Mouse (Mus musculus) midbrain, embryonic 12.5 days (tissue): ENCODE results near the gene Sec63. TPM values are rescaled to one million over a fixed set of nuclear protein-coding genes. Genes with fewer than 3 reads are reported as not detected.

Experiments
- ATAC-seq: fragments of 200-750 bp; cut with Nextera tagmentation; 2 replicates; pipeline ENCODE4 v1.8.0; 2017; ENCODE audit warnings: low read depth, moderate TSS enrichment, moderate library complexity; ENCODE audit not compliant: low FRiP score
- H3K27ac ChIP-seq: fragments of 300-500 bp; sonication (generic); replicated peaks from 2 replicates; pipeline ENCODE4 v1.5.1; 2016; ENCODE audit warnings: mild to moderate bottlenecking
- H3K27me3 ChIP-seq: fragments of 300-500 bp; sonication (generic); 2 replicates; pipeline ENCODE4 v1.6.1; 2016; ENCODE audit warnings: mild to moderate bottlenecking
- H3K36me3 ChIP-seq: fragments of 300-500 bp; sonication (generic); 2 replicates; pipeline ENCODE4 v1.6.1; 2016
- H3K4me1 ChIP-seq: fragments of 300-500 bp; sonication (generic); 2 replicates; pipeline ENCODE4 v1.6.1; 2016
- H3K4me2 ChIP-seq: fragments of 300-500 bp; sonication (generic); replicated peaks from 2 replicates; pipeline ENCODE4 v1.6.1; 2016; ENCODE audit warnings: mild to moderate bottlenecking, moderate library complexity
- H3K4me3 ChIP-seq: fragments of 300-500 bp; sonication (generic); 2 replicates; pipeline ENCODE4 v1.5.1; 2016; ENCODE audit warnings: mild to moderate bottlenecking
- H3K9ac ChIP-seq: fragments of 300-500 bp; sonication (generic); replicated peaks from 2 replicates; pipeline ENCODE4 v1.6.1; 2016; ENCODE audit warnings: mild to moderate bottlenecking, moderate library complexity
- H3K9me3 ChIP-seq: fragments of 300-500 bp; sonication (generic); 2 replicates; pipeline ENCODE4 v1.6.1; 2016; ENCODE audit warnings: mild to moderate bottlenecking
- WGBS: fragments of 180-500 bp; shearing (Covaris S2); methylation state at CpG from one replicate; pipeline ENCODE4 v1.1.7; 2016; 5-methylcytosine and 5-hydroxymethylcytosine counted together
- polyA plus RNA-seq: library from polyadenylated mRNA; unstranded; fragments of >200 nt; fragmentation: Nextera tagmentation; extraction: Ambion mirVana; gene quantifications from 2 replicates; pipeline ENCODE4 v1.2.1, GENCODE M21; 2016

The Sec63 gene
- polyA plus RNA-seq, 1 experiment from 2014 or later = 33.2 TPM

DNA sequence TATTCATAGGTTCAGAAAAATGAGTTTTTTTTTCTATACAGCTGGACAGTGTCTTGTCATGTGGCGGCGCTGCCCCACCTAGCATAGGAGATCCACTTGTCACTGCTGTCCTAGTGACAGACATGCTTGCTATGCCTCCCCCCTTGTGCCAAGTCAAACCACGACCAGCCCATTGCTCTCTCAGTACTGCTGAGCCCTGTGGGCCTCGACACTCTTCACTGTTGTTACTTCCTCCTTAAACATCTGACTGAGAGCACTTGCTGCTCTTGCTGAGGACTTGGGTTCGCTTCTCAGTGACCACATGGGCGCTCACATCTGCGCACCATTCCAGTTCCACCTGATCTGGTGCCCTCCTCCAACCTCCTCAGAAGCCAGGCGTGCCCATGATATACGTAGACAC lies 107.1 kb downstream of the Sec63 start:
- WGBS = 87% methylated on average over 9 of the region's 9 CpGs
- Histone ChIP-seq H3K4me3 (no peak overlapping the region), H3K9ac (no peak overlapping the region), H3K4me1 (peaks cover 38% of the 10 kb centered on the region), H3K27ac (no peak overlapping the region), H3K4me2 (no peak overlapping the region), H3K27me3 (no peaks in the 10 kb centered on the region; the same call in 1 of the 2 replicates), H3K9me3 (no peaks in the 10 kb centered on the region), H3K36me3 (no peaks in the 10 kb centered on the region)
- no peak for ATAC-seq

DNA sequence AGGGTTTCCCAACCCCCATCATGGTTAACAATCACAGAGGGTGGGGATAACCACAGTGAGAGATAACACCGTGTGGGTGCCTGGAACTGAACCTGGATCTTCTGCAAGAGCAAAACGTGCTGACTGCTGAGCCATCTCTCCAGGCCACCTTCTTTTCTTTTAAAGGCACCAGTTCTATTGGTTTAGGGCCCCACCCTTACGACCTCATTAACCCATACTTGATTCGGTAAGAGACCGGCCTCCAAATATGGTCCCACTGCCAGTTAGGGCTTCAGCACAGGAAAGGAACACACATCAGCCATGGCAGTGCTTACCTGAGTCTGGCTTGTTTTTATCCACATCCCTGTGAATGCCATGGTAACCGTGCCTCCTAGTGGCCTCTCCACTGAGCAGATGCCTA lies 108.2 kb downstream of the Sec63 start:
- no peaks in the 10 kb centered on the region for H3K27me3 ChIP-seq
- H3K9me3 ChIP-seq = no peaks in the 10 kb centered on the region
- no peak overlapping the region for H3K4me3 ChIP-seq
- peaks cover 28% of the 10 kb centered on the region; the same call in 1 of the 2 replicates for H3K4me1 ChIP-seq
- no peak overlapping the region for H3K27ac ChIP-seq
- no peaks in the 10 kb centered on the region for H3K36me3 ChIP-seq
- no peak overlapping the region for H3K4me2 ChIP-seq
- no peak for ATAC-seq
- H3K9ac ChIP-seq = no peak overlapping the region
- WGBS = 85% methylated on average over 6 of the region's 6 CpGs

DNA sequence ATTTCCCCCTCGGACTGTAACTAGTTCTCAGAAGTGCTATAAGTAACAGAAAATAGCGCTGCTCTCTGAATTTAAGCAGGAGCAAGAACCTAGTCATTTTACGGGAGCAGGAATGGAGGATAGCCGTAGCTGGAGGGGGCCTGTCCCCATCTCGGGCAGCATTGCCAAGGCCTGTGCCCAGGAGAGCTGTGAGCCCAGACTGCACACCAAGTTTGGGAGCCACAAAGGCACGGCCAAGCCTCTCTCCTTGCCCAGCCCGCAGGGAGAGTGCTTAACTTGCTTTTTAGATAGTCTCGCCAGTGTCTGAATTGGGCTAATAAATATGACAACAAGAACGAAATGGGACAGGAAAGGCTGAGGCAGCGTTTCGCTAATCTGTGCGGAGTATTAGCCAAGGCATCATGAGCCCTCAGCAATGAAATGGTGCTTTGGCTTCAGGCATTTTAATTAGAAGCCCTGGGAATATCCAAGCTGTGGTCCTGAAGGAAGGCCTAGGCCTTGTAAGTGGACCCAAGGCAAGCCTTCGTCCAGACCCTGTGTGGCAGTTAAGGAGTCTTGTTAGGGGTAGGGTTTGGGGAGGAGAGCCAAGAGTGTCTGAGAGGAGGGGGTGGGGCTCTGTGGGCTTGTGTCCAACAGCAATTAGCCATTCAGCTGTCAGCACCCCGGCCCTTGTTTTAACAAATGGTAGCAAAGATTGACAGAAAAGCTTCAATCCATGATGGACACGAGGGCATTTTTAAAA lies 111.1 kb downstream of the Sec63 start:
- H3K4me3 ChIP-seq = no peak overlapping the region
- H3K27ac ChIP-seq = no peak overlapping the region
- no peak overlapping the region for H3K9ac ChIP-seq
- no peaks in the 10 kb centered on the region for H3K27me3 ChIP-seq
- 82% methylated on average over 15 of the region's 15 CpGs for WGBS
- H3K9me3 ChIP-seq = no peaks in the 10 kb centered on the region
- H3K4me2 ChIP-seq = no peak overlapping the region
- H3K4me1 ChIP-seq = peaks cover 15% of the 10 kb centered on the region; the same call in 1 of the 2 replicates
- H3K36me3 ChIP-seq = no peaks in the 10 kb centered on the region
- ATAC-seq = peak; percentile 65; the same call in 1 of the 2 replicates

DNA sequence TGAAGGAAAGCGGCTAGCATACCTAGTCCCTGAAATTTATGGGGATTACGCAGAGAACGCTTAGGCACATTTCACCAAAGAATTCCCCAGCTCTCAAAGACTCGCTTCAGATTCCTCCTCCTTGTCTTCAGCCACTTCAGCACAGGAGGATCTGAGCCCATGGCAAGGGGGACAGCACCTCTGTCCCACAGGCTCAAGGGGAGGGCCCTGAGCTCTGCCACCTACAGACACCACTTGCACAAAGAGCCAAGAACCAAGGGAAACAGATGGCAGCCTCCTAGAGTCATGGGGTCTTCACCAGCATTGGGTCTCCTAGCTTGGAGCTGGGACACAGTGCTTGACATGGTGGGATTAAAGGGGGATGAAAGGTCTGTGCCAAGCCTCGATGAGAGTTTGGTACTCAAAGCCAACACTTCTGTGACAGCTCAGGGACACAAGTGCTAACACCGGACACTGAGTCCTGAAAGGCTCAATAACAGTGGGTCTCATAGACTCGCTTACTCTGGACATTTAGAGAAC lies 111.8 kb downstream of the Sec63 start:
- H3K9me3 ChIP-seq = no peaks in the 10 kb centered on the region
- H3K27me3 ChIP-seq = no peaks in the 10 kb centered on the region
- H3K4me1 ChIP-seq = peaks cover 15% of the 10 kb centered on the region; the same call in 1 of the 2 replicates
- no peak overlapping the region for H3K4me3 ChIP-seq
- no peak overlapping the region for H3K27ac ChIP-seq
- no peak for ATAC-seq
- WGBS = 90% methylated on average over 7 of the region's 7 CpGs
- no peak overlapping the region for H3K9ac ChIP-seq
- H3K4me2 ChIP-seq = no peak overlapping the region
- no peaks in the 10 kb centered on the region for H3K36me3 ChIP-seq

DNA sequence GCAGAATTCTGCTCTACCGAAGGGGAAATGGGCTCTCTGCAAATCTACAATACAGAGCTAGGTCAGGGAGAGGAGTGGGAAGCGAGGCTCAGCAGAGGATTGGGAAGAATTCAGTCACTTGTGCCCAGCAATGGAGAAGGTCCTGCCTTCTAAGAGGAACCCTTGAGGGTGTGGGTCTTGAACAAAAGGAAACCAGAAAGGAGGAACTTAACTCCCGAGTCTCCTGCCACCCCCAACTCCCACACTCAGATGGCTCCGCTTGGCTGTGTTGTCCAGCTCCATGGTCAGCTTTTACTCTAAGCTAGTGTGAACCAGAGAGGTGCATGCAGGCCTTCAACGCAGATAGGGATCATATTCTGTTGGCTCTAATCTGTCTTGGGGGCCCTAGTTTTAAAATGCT lies 114.9 kb downstream of the Sec63 start:
- Histone ChIP-seq H3K27ac (no peak overlapping the region), H3K27me3 (no peaks in the 10 kb centered on the region; the same call in 1 of the 2 replicates), H3K4me1 (peaks cover 15% of the 10 kb centered on the region; the same call in 1 of the 2 replicates), H3K4me3 (no peak overlapping the region), H3K4me2 (no peak overlapping the region), H3K9me3 (no peaks in the 10 kb centered on the region), H3K36me3 (no peaks in the 10 kb centered on the region), H3K9ac (no peak overlapping the region)
- no peak for ATAC-seq
- 71% methylated on average over 5 of the region's 5 CpGs for WGBS

DNA sequence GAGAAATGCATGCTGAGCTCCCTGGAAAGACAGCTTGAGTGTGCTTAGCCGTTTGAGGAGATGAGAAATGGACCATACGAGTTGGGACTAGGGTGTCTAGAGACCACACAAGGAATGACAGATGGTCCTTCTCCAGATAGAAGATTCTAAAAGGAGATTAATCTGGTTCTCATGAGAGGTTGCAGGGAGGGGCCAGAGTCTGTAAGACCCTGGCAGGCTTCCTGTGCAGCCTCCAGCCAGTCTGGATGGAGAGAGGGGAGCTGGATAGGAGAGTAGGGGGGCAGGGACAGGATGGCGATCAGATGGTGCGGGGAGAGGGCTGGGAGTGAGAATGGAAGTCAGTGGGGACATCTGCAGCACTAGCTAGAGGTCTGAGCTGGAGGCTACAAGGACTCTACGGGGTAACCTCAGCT lies 118.0 kb downstream of the Sec63 start:
- no peak overlapping the region for H3K4me2 ChIP-seq
- WGBS = 82% methylated on average over 5 of the region's 5 CpGs
- no peak overlapping the region for H3K27ac ChIP-seq
- H3K4me1 ChIP-seq = no peaks in the 10 kb centered on the region
- no peak overlapping the region for H3K4me3 ChIP-seq
- no peaks in the 10 kb centered on the region for H3K9me3 ChIP-seq
- no peak overlapping the region for H3K9ac ChIP-seq
- no peaks in the 10 kb centered on the region for H3K36me3 ChIP-seq
- ATAC-seq = no peak
- no peaks in the 10 kb centered on the region; the same call in 1 of the 2 replicates for H3K27me3 ChIP-seq

DNA sequence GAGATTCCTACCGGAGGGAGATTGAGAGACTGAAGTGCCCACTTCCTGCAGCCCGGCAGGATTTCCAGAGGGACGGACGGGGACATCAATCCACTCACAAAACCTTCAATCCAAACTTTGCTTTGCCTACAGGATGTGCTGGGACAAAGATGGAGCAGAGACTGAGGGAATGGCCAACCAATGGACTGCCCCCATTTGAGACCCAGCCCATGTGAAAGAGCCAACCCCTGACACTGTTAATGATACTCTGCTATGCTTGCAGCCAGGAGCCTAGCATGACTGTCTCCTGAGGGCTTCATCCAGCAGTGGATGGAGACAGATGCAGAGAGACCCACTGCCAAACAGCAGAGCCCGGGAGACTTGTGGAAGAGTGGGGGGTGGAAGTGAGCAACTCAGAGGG lies 118.4 kb downstream of the Sec63 start:
- Histone ChIP-seq H3K9me3 (no peaks in the 10 kb centered on the region), H3K9ac (no peak overlapping the region), H3K4me2 (no peak overlapping the region), H3K27me3 (no peaks in the 10 kb centered on the region; the same call in 1 of the 2 replicates), H3K27ac (no peak overlapping the region), H3K4me1 (no peaks in the 10 kb centered on the region), H3K36me3 (no peaks in the 10 kb centered on the region), H3K4me3 (no peak overlapping the region)
- no peak for ATAC-seq
- 93% methylated on average over 5 of the region's 5 CpGs for WGBS

Other genes starting within 250 kb of the Sec63 start
- 35.2 and 46.5 TPM in 2 replicates for gene Nr2e1, start 177.9 kb upstream of the Sec63 start, polyA plus RNA-seq
- gene Ostm1, start 177.7 kb upstream of the Sec63 start, polyA plus RNA-seq = 35.4 and 40.1 TPM in 2 replicates
- gene Scml4, start 98.9 kb downstream of the Sec63 start, polyA plus RNA-seq = 3.4 and 5.4 TPM in 2 replicates